Mouse (Mus musculus): Measurements from ENCODE around the gene Grip2. TPM values are rescaled to one million over a fixed set of nuclear protein-coding genes. Genes with fewer than 3 reads are reported as not detected.

Gene Grip2
- total and polyA plus RNA-seq, 2 experiments from 2014 or later: 5.2 to 19.2 TPM

DNA sequence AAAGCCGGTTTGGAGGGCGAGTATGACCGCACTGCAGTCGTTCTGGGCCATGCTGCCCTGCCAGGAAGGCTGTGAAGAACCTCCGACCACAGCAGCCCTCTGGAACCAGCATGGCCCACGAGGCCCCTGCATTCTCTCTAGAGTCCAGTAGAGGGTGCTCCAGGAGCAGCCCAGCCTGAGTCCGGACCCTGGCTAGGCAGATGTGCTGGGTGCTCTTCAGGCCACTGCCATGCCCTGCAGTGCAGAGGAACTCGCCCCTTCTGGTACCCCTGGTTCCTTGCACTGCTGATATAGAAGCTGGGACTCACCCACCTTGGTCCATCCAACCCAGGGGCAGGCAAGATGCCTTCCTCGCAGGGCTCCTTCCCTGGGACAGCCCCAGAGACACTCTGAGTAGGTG, 50.5 kb downstream of the Grip2 start:
- TF ChIP-seq CTCF (IDR thresholded peaks at IDR 0.05; ENCODE audit: low read depth): peak; percentile 97
- H3K4me2 ChIP-seq (ENCODE audit: low read depth, low read length): no peak overlapping the region
- peak; percentile 83 for ATAC-seq
- no peaks in the 10 kb centered on the region for H3K36me3 ChIP-seq (ENCODE audit: insufficient read depth, low read length)
- no peak overlapping the region for H3K27ac ChIP-seq
- peak; percentile 80 for DNase-seq (ENCODE audit: low spot score)
- no peak overlapping the region for H3K4me3 ChIP-seq (ENCODE audit: low read length)
- no peaks in the 10 kb centered on the region for H3K9me3 ChIP-seq (ENCODE audit: low read length)
- H3K27me3 ChIP-seq (ENCODE audit: insufficient read depth, low read length): no peaks in the 10 kb centered on the region
- 17% methylated on average over 9 of the region's 9 CpGs for WGBS
- H3K9ac ChIP-seq (replicated peaks; ENCODE audit: low read length): no peak overlapping the region
- H3K4me1 ChIP-seq (ENCODE audit: insufficient read depth, low read length): no peaks in the 10 kb centered on the region

DNA sequence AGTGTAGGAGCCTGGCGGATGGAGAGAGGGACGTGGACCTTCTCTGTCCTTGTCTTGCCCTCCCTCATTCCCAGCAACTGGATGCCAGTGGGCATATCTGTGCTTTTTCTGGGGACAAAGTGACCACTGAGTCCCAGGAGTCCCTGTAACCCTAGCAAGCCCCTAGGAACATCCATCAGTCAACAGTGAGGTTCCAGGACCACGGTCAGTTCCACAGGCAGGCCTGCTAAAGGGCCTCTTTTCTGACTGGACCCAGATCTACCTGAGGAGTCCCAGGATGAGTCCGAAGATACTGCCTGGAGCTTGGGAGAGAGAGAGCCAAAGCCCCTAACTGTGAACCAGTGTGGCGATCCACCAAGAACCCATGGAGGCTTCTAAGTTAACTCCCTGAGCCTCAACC, 53.1 kb downstream of the Grip2 start:
- no peaks in the 10 kb centered on the region for H3K27me3 ChIP-seq (ENCODE audit: insufficient read depth, low read length)
- TF ChIP-seq CTCF (IDR thresholded peaks at IDR 0.05; ENCODE audit: low read depth): no peak
- H3K4me3 ChIP-seq (ENCODE audit: low read length): no peak overlapping the region
- H3K27ac ChIP-seq: no peak overlapping the region
- no peaks in the 10 kb centered on the region for H3K4me1 ChIP-seq (ENCODE audit: insufficient read depth, low read length)
- H3K4me2 ChIP-seq (ENCODE audit: low read depth, low read length): no peak overlapping the region
- H3K9me3 ChIP-seq (ENCODE audit: low read length): no peaks in the 10 kb centered on the region
- WGBS: 74% methylated on average over 5 of the region's 5 CpGs
- no peaks in the 10 kb centered on the region for H3K36me3 ChIP-seq (ENCODE audit: insufficient read depth, low read length)
- no peak for DNase-seq (ENCODE audit: low spot score)
- H3K9ac ChIP-seq (replicated peaks; ENCODE audit: low read length): no peak overlapping the region
- no peak for ATAC-seq

DNA sequence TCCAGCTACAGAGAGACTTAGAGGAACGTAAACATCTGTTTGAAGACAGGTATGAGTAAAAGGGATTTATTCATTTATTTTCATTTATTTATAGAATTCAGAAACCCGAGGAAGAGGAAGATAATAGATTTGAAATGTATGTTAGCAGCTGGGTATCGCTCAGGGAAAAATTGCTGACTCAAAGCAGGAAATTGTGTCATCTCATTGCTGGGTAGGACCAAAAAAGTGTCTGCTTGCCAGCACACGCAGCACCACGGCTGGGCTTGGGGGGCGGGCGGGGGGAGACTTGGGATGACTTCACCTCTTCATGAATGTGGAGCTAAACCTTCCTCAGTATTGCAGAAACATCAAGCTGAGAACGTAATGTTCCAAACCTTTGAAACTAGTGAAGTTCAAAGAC, 59.5 kb downstream of the Grip2 start:
- Histone ChIP-seq H3K27me3 (ENCODE audit: insufficient read depth, low read length) (no peaks in the 10 kb centered on the region), H3K36me3 (ENCODE audit: insufficient read depth, low read length) (no peaks in the 10 kb centered on the region), H3K27ac (no peak overlapping the region), H3K9me3 (ENCODE audit: low read length) (no peaks in the 10 kb centered on the region), H3K9ac (replicated peaks; ENCODE audit: low read length) (no peak overlapping the region), H3K4me2 (ENCODE audit: low read depth, low read length) (no peak overlapping the region), H3K4me1 (ENCODE audit: insufficient read depth, low read length) (no peaks in the 10 kb centered on the region), H3K4me3 (ENCODE audit: low read length) (no peak overlapping the region)
- TF ChIP-seq CTCF (IDR thresholded peaks at IDR 0.05; ENCODE audit: low read depth): no peak
- DNase-seq (ENCODE audit: low spot score) (no peak), ATAC-seq (no peak)
- 86% methylated on average over 8 of the region's 8 CpGs for WGBS

- peak; percentile 62 for TF ChIP-seq CTCF (IDR thresholded peaks at IDR 0.05; ENCODE audit: low read depth)
- Histone ChIP-seq H3K4me3 (ENCODE audit: low read length) (no peak overlapping the region), H3K27me3 (ENCODE audit: insufficient read depth, low read length) (no peaks in the 10 kb centered on the region), H3K4me1 (ENCODE audit: insufficient read depth, low read length) (no peaks in the 10 kb centered on the region), H3K9ac (replicated peaks; ENCODE audit: low read length) (no peak overlapping the region), H3K9me3 (ENCODE audit: low read length) (no peaks in the 10 kb centered on the region), H3K36me3 (ENCODE audit: insufficient read depth, low read length) (peaks cover 14% of the 10 kb centered on the region), H3K4me2 (ENCODE audit: low read depth, low read length) (no peak overlapping the region), H3K27ac (no peak overlapping the region)
- 82% methylated on average over 9 of the region's 9 CpGs for WGBS
- peak; percentile 31 for DNase-seq (ENCODE audit: low spot score)
- ATAC-seq: no peak
Measured at GRCm38 (mm10) chr6:91762051-91762742, 64.9 kb downstream of the Grip2 start.

GRCm38 (mm10) chr6:91754845-91755244, 72.2 kb downstream of the Grip2 start:
- no peak overlapping the region for H3K27ac ChIP-seq
- H3K36me3 ChIP-seq (ENCODE audit: insufficient read depth, low read length): peaks cover 33% of the 10 kb centered on the region
- no peak for TF ChIP-seq CTCF (IDR thresholded peaks at IDR 0.05; ENCODE audit: low read depth)
- H3K9me3 ChIP-seq (ENCODE audit: low read length): no peaks in the 10 kb centered on the region
- no peak overlapping the region for H3K4me3 ChIP-seq (ENCODE audit: low read length)
- 80% methylated on average over 12 of the region's 12 CpGs for WGBS
- H3K27me3 ChIP-seq (ENCODE audit: insufficient read depth, low read length): no peaks in the 10 kb centered on the region
- DNase-seq (ENCODE audit: low spot score) (no peak), ATAC-seq (no peak)
- H3K4me2 ChIP-seq (ENCODE audit: low read depth, low read length): no peak overlapping the region
- peaks cover 3% of the 10 kb centered on the region; the same call in 1 of the 2 replicates for H3K4me1 ChIP-seq (ENCODE audit: insufficient read depth, low read length)
- H3K9ac ChIP-seq (replicated peaks; ENCODE audit: low read length): no peak overlapping the region

GRCm38 (mm10) chr6:91754098-91754497, 73.0 kb downstream of the Grip2 start:
- peak overlapping the region; percentile 34; the same call in 1 of the 2 replicates for H3K27ac ChIP-seq
- H3K27me3 ChIP-seq (ENCODE audit: insufficient read depth, low read length): no peaks in the 10 kb centered on the region
- H3K9ac ChIP-seq (replicated peaks; ENCODE audit: low read length): no peak overlapping the region
- no peak for TF ChIP-seq CTCF (IDR thresholded peaks at IDR 0.05; ENCODE audit: low read depth)
- no peaks in the 10 kb centered on the region for H3K9me3 ChIP-seq (ENCODE audit: low read length)
- H3K4me2 ChIP-seq (ENCODE audit: low read depth, low read length): no peak overlapping the region
- no peak overlapping the region for H3K4me3 ChIP-seq (ENCODE audit: low read length)
- 27% methylated on average over 6 of the region's 6 CpGs for WGBS
- peaks cover 3% of the 10 kb centered on the region; the same call in 1 of the 2 replicates for H3K4me1 ChIP-seq (ENCODE audit: insufficient read depth, low read length)
- ATAC-seq: no peak
- peaks cover 28% of the 10 kb centered on the region for H3K36me3 ChIP-seq (ENCODE audit: insufficient read depth, low read length)
- DNase-seq (ENCODE audit: low spot score): no peak

GRCm38 (mm10) chr6:91752884-91753283, 74.2 kb downstream of the Grip2 start:
- Histone ChIP-seq H3K9me3 (ENCODE audit: low read length) (no peaks in the 10 kb centered on the region), H3K27me3 (ENCODE audit: insufficient read depth, low read length) (no peaks in the 10 kb centered on the region), H3K27ac (no peak overlapping the region), H3K4me3 (ENCODE audit: low read length) (no peak overlapping the region), H3K9ac (replicated peaks; ENCODE audit: low read length) (no peak overlapping the region), H3K36me3 (ENCODE audit: insufficient read depth, low read length) (peaks cover 35% of the 10 kb centered on the region), H3K4me2 (ENCODE audit: low read depth, low read length) (no peak overlapping the region), H3K4me1 (ENCODE audit: insufficient read depth, low read length) (peaks cover 3% of the 10 kb centered on the region; the same call in 1 of the 2 replicates)
- 34% methylated on average over 8 of the region's 8 CpGs for WGBS
- ATAC-seq (0 out of 2 replicates have a peak, but pooled peaks have one; percentile 15), DNase-seq (ENCODE audit: low spot score) (no peak)
- no peak for TF ChIP-seq CTCF (IDR thresholded peaks at IDR 0.05; ENCODE audit: low read depth)
